Comparison of ENCODE assay signal across 19 mouse cellular contexts in the genomic region with DNA sequence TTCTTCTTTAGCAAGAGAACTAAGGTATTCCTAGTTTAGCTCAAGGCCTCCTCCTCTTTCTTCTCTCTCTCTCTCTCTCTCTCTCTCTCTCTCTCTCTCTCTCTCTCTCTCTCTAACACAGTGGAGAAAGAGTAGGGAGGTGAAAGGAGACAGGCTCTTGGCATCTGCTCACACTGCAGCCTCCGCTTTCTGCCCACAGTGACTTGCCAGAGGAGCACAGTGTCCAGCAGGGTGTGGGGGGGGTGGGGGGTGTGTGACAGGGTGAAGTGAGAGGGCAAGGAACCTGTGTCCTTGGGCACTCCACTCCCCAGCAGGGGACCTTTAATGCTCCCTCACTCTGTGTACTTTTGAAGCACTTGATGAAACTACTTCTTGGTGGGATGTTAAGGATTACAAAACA. TPM values are rescaled to one million over a fixed set of nuclear protein-coding genes. Genes with fewer than 3 reads are reported as not detected.
DNase-seq lines count a peak whose midpoint lies in the region; ATAC-seq and TF ChIP-seq lines count a peak whose summit lies in the region.
"Had no signal": no experiment of that assay in that cellular context is flagged by ENCODE, and none has a peak within 500 bp of the region (broad histone marks: within the 10 kb centered on the region; RNA-seq: fewer than 3 reads in every experiment).

No protein-coding gene starts in this region.

- DNase-seq in frontal cortex, postnatal 36 days (ENCODE audit: low spot score in 2 of 2) = no peak
- DNase-seq in midbrain, postnatal 0 days (ENCODE audit: low spot score) = peak; percentile 29
- no peak for DNase-seq in midbrain, embryonic 11.5 days (ENCODE audit: low spot score, missing footprints)
- DNase-seq in embryo, embryonic 10 days (ENCODE audit: low spot score) = no peak
- no peak for DNase-seq in gastrocnemius, adult 18-20 months (ENCODE audit: low spot score)
- DNase-seq: adrenal gland, adult 2 months; cerebellum, adult 9-11 months; gastrocnemius, postnatal 10 days; kidney, adult 11 months; kidney, postnatal 14 days; liver, embryonic 13.5 days; right cerebral cortex, postnatal 14 days had no signal

- no peaks in the 10 kb centered on the region for H3K36me3 ChIP-seq in midbrain, postnatal 0 days (ENCODE audit: insufficient read depth, low read length)
- no peaks in the 10 kb centered on the region for H3K36me3 ChIP-seq in midbrain, embryonic 11.5 days (ENCODE audit: control insufficient read depth, insufficient read depth, low read length)
- H3K36me3 ChIP-seq in forebrain, embryonic 13.5 days (ENCODE audit: poor library complexity, severe bottlenecking) = no peaks in the 10 kb centered on the region
- H3K36me3 ChIP-seq: embryonic facial prominence, embryonic 10.5 days; limb, embryonic 10.5 days; liver, embryonic 13.5 days; midbrain, embryonic 12.5 days had no signal

- peak; percentile 44; the same call in 1 of the 2 replicates for ATAC-seq in frontal cortex, adult (ENCODE audit: low TSS enrichment)
- no peak for ATAC-seq in midbrain, postnatal 0 days (ENCODE audit: low FRiP score)
- ATAC-seq in midbrain, embryonic 11.5 days (ENCODE audit: low FRiP score) = no peak
- no peak for ATAC-seq in forebrain, embryonic 13.5 days
- 0 out of 2 replicates have a peak, but pooled peaks have one; percentile 40 for ATAC-seq in megakaryocyte-erythroid progenitor cell, adult 5-6 weeks (replicated peaks; ENCODE audit: low FRiP score, low TSS enrichment, poor library complexity, severe bottlenecking)
- ATAC-seq: lung, postnatal 0 days had no signal

- WGBS in midbrain, postnatal 0 days = 78% methylated on average over 1 of the region's 1 CpGs
- 50% methylated on average over 1 of the region's 1 CpGs for WGBS in midbrain, embryonic 11.5 days
- WGBS in forebrain, embryonic 13.5 days = 39% methylated on average over 1 of the region's 1 CpGs

- no peak overlapping the region for H3K4me2 ChIP-seq in midbrain, postnatal 0 days (ENCODE audit: low read depth, low read length, poor library complexity, severe bottlenecking)
- H3K4me2 ChIP-seq in midbrain, embryonic 11.5 days = no peak overlapping the region
- no peak overlapping the region for H3K4me2 ChIP-seq in forebrain, embryonic 13.5 days
- H3K4me2 ChIP-seq: liver, embryonic 13.5 days; midbrain, embryonic 12.5 days had no signal

- no peak overlapping the region for H3K9ac ChIP-seq in midbrain, postnatal 0 days (replicated peaks; ENCODE audit: low read length, poor library complexity, severe bottlenecking)
- no peak overlapping the region for H3K9ac ChIP-seq in midbrain, embryonic 11.5 days (ENCODE audit: low read length)
- H3K9ac ChIP-seq in forebrain, embryonic 13.5 days = no peak overlapping the region
- H3K9ac ChIP-seq: liver, embryonic 13.5 days; midbrain, embryonic 12.5 days had no signal

- H3K27ac ChIP-seq in midbrain, postnatal 0 days (ENCODE audit: low read depth, low read length) = no peak overlapping the region
- no peak overlapping the region for H3K27ac ChIP-seq in midbrain, embryonic 11.5 days (ENCODE audit: low read depth, low read length)
- peak overlapping the region; percentile 45; the same call in 1 of the 2 replicates for H3K27ac ChIP-seq in forebrain, embryonic 13.5 days
- H3K27ac ChIP-seq: embryonic facial prominence, embryonic 10.5 days; limb, embryonic 10.5 days; liver, embryonic 13.5 days; midbrain, embryonic 12.5 days had no signal

- H3K27me3 ChIP-seq in midbrain, postnatal 0 days (ENCODE audit: insufficient read depth, low read length) = no peaks in the 10 kb centered on the region
- no peaks in the 10 kb centered on the region for H3K27me3 ChIP-seq in midbrain, embryonic 11.5 days (ENCODE audit: control insufficient read depth, insufficient read depth, low read length)
- H3K27me3 ChIP-seq in forebrain, embryonic 13.5 days = no peaks in the 10 kb centered on the region
- H3K27me3 ChIP-seq: liver, embryonic 13.5 days; midbrain, embryonic 12.5 days had no signal

- H3K9me3 ChIP-seq in midbrain, postnatal 0 days (ENCODE audit: low read length) = no peaks in the 10 kb centered on the region
- no peaks in the 10 kb centered on the region for H3K9me3 ChIP-seq in midbrain, embryonic 11.5 days (ENCODE audit: control insufficient read depth, low read length)
- H3K9me3 ChIP-seq in forebrain, embryonic 13.5 days (replicated peaks) = no peaks in the 10 kb centered on the region
- H3K9me3 ChIP-seq: embryonic facial prominence, embryonic 10.5 days; limb, embryonic 10.5 days; liver, embryonic 13.5 days; midbrain, embryonic 12.5 days had no signal

- H3K4me3 ChIP-seq in midbrain, postnatal 0 days (ENCODE audit: low read depth, low read length) = no peak overlapping the region
- no peak overlapping the region for H3K4me3 ChIP-seq in midbrain, embryonic 11.5 days (ENCODE audit: low read depth, low read length)
- no peak overlapping the region for H3K4me3 ChIP-seq in forebrain, embryonic 13.5 days
- H3K4me3 ChIP-seq: embryonic facial prominence, embryonic 10.5 days; limb, embryonic 10.5 days; liver, embryonic 13.5 days; midbrain, embryonic 12.5 days had no signal

- TF ChIP-seq CTCF in midbrain, postnatal 0 days (IDR thresholded peaks at IDR 0.05) = no peak

- H3K4me1 ChIP-seq in midbrain, postnatal 0 days (ENCODE audit: insufficient read depth, low read length) = no peaks in the 10 kb centered on the region
- H3K4me1 ChIP-seq in midbrain, embryonic 11.5 days (ENCODE audit: control insufficient read depth, insufficient read depth, low read length) = no peaks in the 10 kb centered on the region
- H3K4me1 ChIP-seq in forebrain, embryonic 13.5 days = peaks cover 28% of the 10 kb centered on the region
- H3K4me1 ChIP-seq: liver, embryonic 13.5 days had no signal

RNA-seq across cellular contexts. Expression of a gene that starts 41.9 kb away (rescaled TPM):
- 9.3 and 14.5 TPM in 2 replicates for total RNA-seq in midbrain, postnatal 0 days (2014; rRNA removed)
- polyA plus RNA-seq in midbrain, postnatal 0 days (2015; fragmentation: Nextera tagmentation; extraction: Ambion mirVana) = 18.3 and 19.7 TPM in 2 replicates
- polyA plus RNA-seq in midbrain, embryonic 11.5 days (2014; fragmentation: Nextera tagmentation; extraction: Ambion mirVana) = 25.2 and 28.4 TPM in 2 replicates
- polyA plus RNA-seq in forebrain, embryonic 13.5 days (2015; fragmentation: Nextera tagmentation; extraction: Ambion mirVana) = 29.8 and 30.2 TPM in 2 replicates
- 65.6 and 66.4 TPM in 2 replicates for total RNA-seq in megakaryocyte-erythroid progenitor cell, adult 5-6 weeks (2014; fragmentation: Nextera tagmentation)
- 85.9 and 94.3 TPM in 2 replicates for total RNA-seq in megakaryocyte-erythroid progenitor cell, adult 5-6 weeks (2017)
- 1 to 10 TPM; 4.5 to 5.5 TPM for total RNA-seq in gastrocnemius, adult 18-20 months (2021)

Comparison
In these comparisons a context has a peak if more than half of its experiments do, and no peak if none do; other contexts are left out.
1. ATAC-seq: peak in frontal cortex, adult (single experiment) and megakaryocyte-erythroid progenitor cell, adult 5-6 weeks (single experiment); none in midbrain, postnatal 0 days (single experiment), midbrain, embryonic 11.5 days (single experiment) and forebrain, embryonic 13.5 days (single experiment).